Mouse (Mus musculus) skeletal muscle tissue, adult 2 months (tissue): Measurements from ENCODE around the gene Plau.

Source experiments
- DNase-seq: peaks from one replicate; pipeline ENCODE4 v3.0.0-alpha.2; 2012; ENCODE audit warnings: low read depth, low spot score

Plau gene

GRCm38 (mm10) chr14:20836171-20836904 lies at the start of gene Plau:
Gene Plau, plus strand, starts transcription at chr14:20836660.
- DNase-seq: peak; percentile 84

GRCm38 (mm10) chr14:20788151-20788550 lies 48.3 kb upstream of the Plau start:
- peak; percentile 88 for DNase-seq

- no peak for DNase-seq
These were observed 46.9 kb upstream of the Plau start for GRCm38 (mm10) chr14:20789593-20789992.

GRCm38 (mm10) chr14:20790445-20790844 lies 46.0 kb upstream of the Plau start:
- DNase-seq: no peak

- no peak for DNase-seq
These were observed 45.5 kb upstream of the Plau start for GRCm38 (mm10) chr14:20790996-20791395.

- DNase-seq: no peak
These were observed 44.8 kb upstream of the Plau start for GRCm38 (mm10) chr14:20791511-20792242.

GRCm38 (mm10) chr14:20792243-20792921 lies 44.1 kb upstream of the Plau start:
- DNase-seq: no peak

- DNase-seq: no peak
These were observed 43.3 kb upstream of the Plau start for GRCm38 (mm10) chr14:20792922-20793757.

GRCm38 (mm10) chr14:20793758-20794531 lies 42.5 kb upstream of the Plau start, which contains the start of gene Camk2g:
Gene Camk2g, minus strand, starts transcription at chr14:20794088.
- peak; percentile 85 for DNase-seq

GRCm38 (mm10) chr14:20794589-20794988 lies 41.9 kb upstream of the Plau start:
- DNase-seq: no peak

GRCm38 (mm10) chr14:20795423-20796152 lies 40.9 kb upstream of the Plau start:
- DNase-seq: no peak

GRCm38 (mm10) chr14:20796170-20796569 lies 40.3 kb upstream of the Plau start:
- no peak for DNase-seq

- no peak for DNase-seq
These were observed 39.8 kb upstream of the Plau start for GRCm38 (mm10) chr14:20796643-20797042.

GRCm38 (mm10) chr14:20798300-20798699 lies 38.2 kb upstream of the Plau start:
- no peak for DNase-seq

- DNase-seq: peak; percentile 79
These were observed 37.7 kb upstream of the Plau start for GRCm38 (mm10) chr14:20798761-20799160.

- no peak for DNase-seq
These were observed 33.4 kb upstream of the Plau start for GRCm38 (mm10) chr14:20802926-20803605.

- DNase-seq: peak; percentile 87
These were observed 32.9 kb upstream of the Plau start for GRCm38 (mm10) chr14:20803606-20803938.

GRCm38 (mm10) chr14:20804481-20804880 lies 32.0 kb upstream of the Plau start:
- DNase-seq: no peak

GRCm38 (mm10) chr14:20804964-20805672 lies 31.3 kb upstream of the Plau start:
- peak; percentile 90 for DNase-seq
